Mouse (Mus musculus) midbrain, embryonic 11.5 days (tissue): Measurements from ENCODE around the gene Tmem129. TPM values are rescaled to one million over a fixed set of nuclear protein-coding genes. Genes with fewer than 3 reads are reported as not detected.

Source experiments
- ATAC-seq: fragments of 200-750 bp; cut with Nextera tagmentation; 2 replicates; pipeline ENCODE4 v1.8.0; 2017; ENCODE audit warnings: moderate TSS enrichment, moderate library complexity; ENCODE audit not compliant: low FRiP score
- DNase-seq: peaks from one replicate; pipeline ENCODE4 v3.0.0; 2015; ENCODE audit warnings: low spot score; ENCODE audit errors: missing footprints
- H3K27ac ChIP-seq: fragments of 300-500 bp; sonication (generic); 2 replicates; pipeline ENCODE4 v1.5.1; 2014; ENCODE audit warnings: low read depth, low read length
- H3K27me3 ChIP-seq: fragments of 300-500 bp; sonication (generic); 2 replicates; pipeline ENCODE4 v1.6.1; 2014; ENCODE audit warnings: mild to moderate bottlenecking, low read length, moderate library complexity, mixed read lengths; ENCODE audit not compliant: control insufficient read depth, insufficient read depth
- H3K36me3 ChIP-seq: fragments of 300-500 bp; sonication (generic); 2 replicates; pipeline ENCODE4 v1.6.1; 2014; ENCODE audit warnings: mild to moderate bottlenecking, low read length, moderate library complexity, mixed read lengths; ENCODE audit not compliant: control insufficient read depth, insufficient read depth
- H3K4me1 ChIP-seq: fragments of 300-500 bp; sonication (generic); 2 replicates; pipeline ENCODE4 v1.6.1; 2014; ENCODE audit warnings: low read length; ENCODE audit not compliant: control insufficient read depth, insufficient read depth
- H3K4me2 ChIP-seq: fragments of 300-500 bp; sonication (generic); 2 replicates; pipeline ENCODE4 v1.6.1; 2014; ENCODE audit warnings: mild to moderate bottlenecking, moderate library complexity
- H3K4me3 ChIP-seq: fragments of 300-500 bp; sonication (generic); 2 replicates; pipeline ENCODE4 v1.5.1; 2014; ENCODE audit warnings: low read depth, low read length
- H3K9ac ChIP-seq: fragments of 300-500 bp; sonication (generic); 2 replicates; pipeline ENCODE4 v1.6.1; 2014; ENCODE audit warnings: low read length
- H3K9me3 ChIP-seq: fragments of 300-500 bp; sonication (generic); 2 replicates; pipeline ENCODE4 v1.6.1; 2016; ENCODE audit warnings: low read length; ENCODE audit not compliant: control insufficient read depth
- WGBS: fragments of 180-500 bp; shearing (Covaris S2); extraction: QIAGEN DNeasy Blood & Tissue Kit; methylation state at CpG from one replicate; pipeline ENCODE4 v1.1.7; 2014; 5-methylcytosine and 5-hydroxymethylcytosine counted together
- polyA plus RNA-seq: library from polyadenylated mRNA; unstranded; fragments of >200 nt; fragmentation: Nextera tagmentation; extraction: Ambion mirVana; gene quantifications from 2 replicates; pipeline ENCODE4 v1.2.1, GENCODE M21; 2014

Tmem129 gene
- polyA plus RNA-seq, 1 experiment from 2014 or later: 36.0 TPM

DNA sequence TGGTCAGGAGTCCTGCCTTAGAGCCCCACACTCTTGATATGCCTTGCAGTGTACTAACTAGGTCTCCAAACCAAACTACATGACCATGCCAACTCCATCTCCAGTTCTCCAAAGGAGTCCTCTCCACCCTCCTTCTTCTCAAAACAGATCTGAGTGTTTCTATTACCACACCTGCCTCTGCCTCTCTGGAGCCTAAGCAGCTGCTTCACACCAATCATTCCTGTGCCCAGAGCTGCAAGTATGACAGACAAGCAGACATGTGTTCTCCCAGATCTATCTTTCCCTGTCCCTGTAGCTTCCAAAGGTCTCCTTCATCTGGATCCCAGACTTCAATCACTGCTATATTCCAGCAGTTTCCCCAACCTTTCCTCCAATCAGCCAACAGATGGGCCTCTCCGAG lies 1.5 kb downstream of the Tmem129 start:
- WGBS: 36% methylated on average over 1 of the region's 1 CpGs
- Histone ChIP-seq H3K9me3 (no peaks in the 10 kb centered on the region), H3K4me1 (peaks cover 28% of the 10 kb centered on the region)

DNA sequence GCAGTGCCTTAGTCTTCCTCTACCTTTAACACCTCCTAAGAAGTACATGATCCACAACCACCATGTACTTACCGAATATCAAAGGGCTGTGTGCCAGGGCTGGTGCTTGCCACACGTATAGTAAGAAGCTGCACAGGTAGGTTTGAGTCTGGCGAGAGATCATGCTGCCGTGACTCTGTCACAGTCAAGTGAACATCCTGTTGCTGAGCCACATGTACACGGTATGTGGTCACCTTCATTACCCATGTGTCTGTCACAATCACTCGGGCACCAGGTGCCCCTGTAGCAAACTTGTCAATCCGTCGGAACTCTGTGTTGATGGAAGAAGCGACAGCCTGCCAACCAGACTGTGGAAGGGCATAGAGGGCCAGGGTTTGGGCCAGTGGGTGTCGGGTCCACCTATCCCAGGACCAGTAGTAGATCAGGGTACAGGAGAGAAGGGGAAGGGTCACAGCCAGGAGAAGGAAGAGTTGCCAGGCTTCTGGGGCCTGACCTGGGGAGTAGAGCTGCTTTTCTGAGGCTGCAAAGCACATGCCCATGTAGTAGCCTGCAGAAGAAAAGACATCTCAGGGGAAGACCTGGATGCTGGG lies 2.9 kb downstream of the Tmem129 start:
- Histone ChIP-seq H3K36me3 (no peaks in the 10 kb centered on the region), H3K4me1 (peaks cover 36% of the 10 kb centered on the region), H3K4me3 (no peak overlapping the region), H3K9ac (no peak overlapping the region), H3K27ac (no peak overlapping the region), H3K4me2 (no peak overlapping the region), H3K27me3 (no peaks in the 10 kb centered on the region), H3K9me3 (no peaks in the 10 kb centered on the region)
- WGBS: 97% methylated on average over 10 of the region's 10 CpGs
- DNase-seq (no peak), ATAC-seq (no peak)

More for the DNA sequence above, 1.5 kb downstream of the Tmem129 start:
- Histone ChIP-seq H3K4me2 (peak overlapping the region; percentile 83), H3K9ac (peak overlapping the region; percentile 69), H3K27me3 (no peaks in the 10 kb centered on the region), H3K27ac (no peak overlapping the region), H3K4me3 (peak overlapping the region; percentile 79), H3K36me3 (no peaks in the 10 kb centered on the region; the same call in 1 of the 2 replicates)
- no peak for DNase-seq
- no peak for ATAC-seq

DNA sequence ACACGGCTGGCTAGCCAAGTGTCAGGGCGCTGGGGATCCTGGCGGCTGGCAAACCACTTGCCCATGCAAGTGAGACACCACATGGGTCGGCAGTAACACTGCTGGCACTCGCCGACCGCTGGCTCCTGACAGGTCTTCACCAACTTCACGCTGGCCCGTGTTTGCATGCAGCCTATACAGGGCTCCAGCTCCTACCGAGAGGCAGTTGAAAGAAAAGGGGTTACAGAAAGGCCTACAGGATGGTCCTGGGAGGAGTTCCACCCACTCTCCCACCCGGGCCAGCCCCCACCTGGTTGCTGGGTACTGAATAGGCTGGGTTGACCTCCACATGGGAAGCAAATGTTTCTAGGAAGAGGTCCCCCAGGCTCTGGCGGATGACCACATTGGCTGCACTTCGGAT lies 3.8 kb downstream of the Tmem129 start:
- H3K4me1 ChIP-seq: peaks cover 35% of the 10 kb centered on the region
- WGBS: 95% methylated on average over 13 of the region's 13 CpGs
- no peak for ATAC-seq
- no peaks in the 10 kb centered on the region for H3K9me3 ChIP-seq
- no peak overlapping the region for H3K27ac ChIP-seq
- peaks cover 2% of the 10 kb centered on the region; the same call in 1 of the 2 replicates for H3K36me3 ChIP-seq
- no peak overlapping the region for H3K9ac ChIP-seq
- H3K4me3 ChIP-seq: no peak overlapping the region
- no peak for DNase-seq
- H3K27me3 ChIP-seq: no peaks in the 10 kb centered on the region
- no peak overlapping the region for H3K4me2 ChIP-seq

DNA sequence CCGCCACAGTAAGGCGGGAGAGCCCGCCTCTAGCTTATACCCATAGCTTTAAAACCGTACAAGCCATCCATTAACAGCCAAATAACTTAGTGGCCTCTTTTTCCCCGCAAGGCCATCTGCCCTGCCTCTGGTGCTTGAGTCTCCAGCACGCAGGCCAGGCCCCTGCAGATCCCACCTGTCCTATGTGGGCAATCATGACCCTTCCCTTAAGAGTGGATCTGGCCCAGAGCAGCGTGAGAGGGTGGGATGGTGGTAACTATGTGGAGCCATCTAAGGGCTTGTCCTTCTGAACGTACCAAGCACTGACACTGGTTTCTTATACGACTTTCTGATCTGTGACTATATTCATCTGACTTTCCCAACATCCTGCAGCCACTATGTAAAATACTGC lies 5.4 kb downstream of the Tmem129 start:
- Histone ChIP-seq H3K4me2 (peak overlapping the region; percentile 65), H3K27ac (peak overlapping the region; percentile 32; the same call in 1 of the 2 replicates), H3K4me3 (peak overlapping the region; percentile 55), H3K27me3 (no peaks in the 10 kb centered on the region), H3K4me1 (peaks cover 27% of the 10 kb centered on the region), H3K9me3 (no peaks in the 10 kb centered on the region), H3K9ac (peak overlapping the region; percentile 51; the same call in 1 of the 2 replicates), H3K36me3 (peaks cover 7% of the 10 kb centered on the region; the same call in 1 of the 2 replicates)
- 2% methylated on average over 9 of the region's 9 CpGs for WGBS
- ATAC-seq (peak; percentile 49), DNase-seq (no peak)

DNA sequence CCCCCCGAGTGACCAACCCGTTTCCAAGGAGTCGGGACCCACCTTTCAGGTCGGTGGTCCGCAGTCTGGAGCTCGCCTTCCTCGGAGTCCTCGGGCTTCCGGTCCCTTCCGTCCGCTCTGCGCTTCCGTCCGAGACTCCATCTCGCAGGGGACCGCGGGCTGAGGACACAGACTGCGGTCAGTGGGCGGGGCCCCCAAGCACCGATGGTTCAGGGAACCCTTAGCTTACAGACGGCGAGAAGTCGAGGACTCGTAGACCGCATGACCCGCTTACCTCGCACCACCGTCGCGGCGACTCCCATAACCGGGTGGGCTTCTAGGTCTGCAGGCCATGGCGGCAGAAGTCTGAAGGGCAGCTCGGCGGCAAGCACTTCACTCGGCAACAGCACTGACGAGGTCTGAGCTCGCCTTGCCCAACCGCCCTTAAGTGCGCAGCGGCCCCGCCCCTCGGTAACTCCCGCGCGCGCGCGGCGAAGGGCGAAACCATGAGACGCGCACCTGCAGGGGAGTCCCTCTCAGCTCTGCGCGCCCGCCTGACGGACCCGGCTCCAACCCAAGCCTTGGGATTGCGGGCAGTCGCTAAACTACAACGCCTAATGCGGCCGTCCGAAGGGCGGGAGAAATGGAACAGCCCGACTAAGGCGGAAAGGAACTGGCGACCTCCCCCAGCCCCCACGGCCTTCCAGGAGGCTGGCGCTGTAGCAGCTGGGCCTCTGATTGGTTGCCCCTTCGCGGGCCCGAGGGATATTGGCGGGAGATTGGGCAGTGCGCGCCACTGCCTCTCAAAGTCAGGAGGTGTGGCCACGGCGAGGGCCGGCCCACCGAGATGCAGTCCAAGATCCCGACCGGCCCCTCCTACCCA lies 6.1 kb downstream of the Tmem129 start, which contains the start of gene Slbp:
Gene Slbp, minus strand, starts transcription at position 654 of the 862 bp plus-strand sequence.
- peak within 1 kb of the TSS; percentile 73 for H3K9ac ChIP-seq
- H3K36me3 ChIP-seq: peaks cover 7% of the 10 kb centered on the region; the same call in 1 of the 2 replicates
- peak within 1 kb of the TSS; percentile 95 for H3K27ac ChIP-seq
- peak within 1 kb of the TSS; percentile 55 for H3K4me3 ChIP-seq
- DNase-seq: peak; percentile 100
- peak; percentile 97 for ATAC-seq
- under 1% methylated on average over 82 of the region's 82 CpGs for WGBS
- H3K9me3 ChIP-seq: no peaks in the 10 kb centered on the region
- H3K4me2 ChIP-seq: peak within 1 kb of the TSS; percentile 65
- H3K4me1 ChIP-seq: peaks cover 27% of the 10 kb centered on the region
- H3K27me3 ChIP-seq: no peaks in the 10 kb centered on the region

DNA sequence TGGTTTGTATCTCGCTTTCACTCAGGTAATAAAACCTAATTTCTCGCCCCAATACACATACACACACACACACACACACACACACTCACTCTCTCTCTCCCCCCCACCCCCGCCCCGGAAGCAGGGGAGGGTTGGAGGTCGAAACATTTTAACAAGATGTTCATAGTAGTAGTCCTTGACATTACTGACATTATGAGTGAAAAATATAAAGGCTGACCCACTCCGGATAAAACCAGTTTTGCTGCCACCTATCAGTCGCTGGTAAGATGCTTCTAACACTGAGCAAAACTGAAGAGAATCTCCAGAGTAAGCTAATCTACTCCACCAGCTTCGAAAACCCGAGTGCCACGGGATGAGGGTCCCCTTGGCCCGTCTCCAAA lies 6.7 kb downstream of the Tmem129 start:
- Histone ChIP-seq H3K9me3 (no peaks in the 10 kb centered on the region), H3K36me3 (peaks cover 7% of the 10 kb centered on the region; the same call in 1 of the 2 replicates), H3K27ac (peak overlapping the region; percentile 95; the same call in 1 of the 2 replicates), H3K4me2 (peak overlapping the region; percentile 65), H3K4me1 (peaks cover 20% of the 10 kb centered on the region), H3K27me3 (no peaks in the 10 kb centered on the region), H3K9ac (peak overlapping the region; percentile 73), H3K4me3 (peak overlapping the region; percentile 55)
- ATAC-seq (no peak), DNase-seq (no peak)
- 0% methylated on average over 11 of the region's 11 CpGs for WGBS

GRCm38 (mm10) chr5:33651017-33651416 lies 7.2 kb downstream of the Tmem129 start:
- H3K27me3 ChIP-seq: no peaks in the 10 kb centered on the region
- peak overlapping the region; percentile 73 for H3K9ac ChIP-seq
- DNase-seq (no peak), ATAC-seq (no peak)
- H3K4me3 ChIP-seq: peak overlapping the region; percentile 55
- H3K9me3 ChIP-seq: no peaks in the 10 kb centered on the region
- 20% methylated on average over 2 of the region's 2 CpGs for whole genome bisulfite sequencing
- H3K4me2 ChIP-seq: peak overlapping the region; percentile 65
- H3K4me1 ChIP-seq: peaks cover 17% of the 10 kb centered on the region
- H3K27ac ChIP-seq: peak overlapping the region; percentile 8; the same call in 1 of the 2 replicates
- peaks cover 12% of the 10 kb centered on the region for H3K36me3 ChIP-seq

DNA sequence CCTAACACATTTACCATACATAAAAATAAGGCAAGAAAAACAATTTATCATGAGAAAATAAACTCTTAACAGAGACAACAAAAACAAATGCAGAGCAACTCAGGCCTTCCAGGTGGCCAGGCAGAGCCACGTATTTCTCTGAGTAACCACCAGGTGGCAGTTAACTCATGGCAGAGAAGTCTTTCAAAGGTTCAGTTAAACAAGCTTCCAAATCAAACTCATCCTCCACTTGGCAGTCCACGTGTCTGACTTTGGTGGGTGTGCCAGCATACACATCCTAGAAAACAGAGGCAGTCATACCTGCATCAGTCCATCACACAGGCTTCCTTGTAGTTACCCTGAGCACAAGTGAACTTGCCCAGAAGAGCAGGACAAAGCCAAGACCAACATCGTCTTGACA lies 17.6 kb downstream of the Tmem129 start:
- Histone ChIP-seq H3K36me3 (peaks cover 21% of the 10 kb centered on the region), H3K4me1 (no peaks in the 10 kb centered on the region), H3K4me2 (no peak overlapping the region), H3K27ac (no peak overlapping the region), H3K9me3 (no peaks in the 10 kb centered on the region), H3K27me3 (no peaks in the 10 kb centered on the region), H3K9ac (no peak overlapping the region), H3K4me3 (no peak overlapping the region)
- DNase-seq (peak; percentile 91), ATAC-seq (no peak)
- 50% methylated on average over 3 of the region's 3 CpGs for WGBS

DNA sequence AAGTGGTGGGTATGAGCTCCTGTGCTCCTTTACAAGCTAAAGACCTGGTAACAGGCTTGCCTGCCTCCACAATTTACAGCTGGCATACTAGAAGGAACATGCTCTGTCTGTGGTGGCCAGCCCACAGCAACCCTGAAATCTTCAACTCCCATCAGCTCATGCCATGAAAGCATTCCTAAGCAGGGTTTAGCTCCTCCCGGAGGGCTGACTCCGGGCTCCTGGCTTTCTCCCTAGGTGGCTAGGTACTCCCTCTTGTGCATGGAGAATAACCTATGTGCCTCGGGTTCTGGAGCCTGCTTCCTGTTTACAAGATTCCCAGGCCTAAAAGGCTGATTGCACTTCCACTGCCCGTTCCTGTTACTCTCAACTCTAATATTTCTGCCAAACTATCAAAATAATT lies 19.4 kb downstream of the Tmem129 start:
- DNase-seq (peak; percentile 81), ATAC-seq (no peak)
- Histone ChIP-seq H3K4me2 (no peak overlapping the region), H3K36me3 (peaks cover 15% of the 10 kb centered on the region), H3K4me3 (no peak overlapping the region), H3K9me3 (no peaks in the 10 kb centered on the region), H3K27ac (no peak overlapping the region), H3K4me1 (no peaks in the 10 kb centered on the region), H3K9ac (no peak overlapping the region), H3K27me3 (no peaks in the 10 kb centered on the region)
- WGBS: 83% methylated on average over 4 of the region's 4 CpGs
